Mouse (Mus musculus): Measurements from ENCODE around the gene Atxn1. TPM values are rescaled to one million over a fixed set of nuclear protein-coding genes. Genes with fewer than 3 reads are reported as not detected.

The Atxn1 gene
- polyA plus RNA-seq, 1 experiment from 2014 or later: 5.3 TPM

DNA sequence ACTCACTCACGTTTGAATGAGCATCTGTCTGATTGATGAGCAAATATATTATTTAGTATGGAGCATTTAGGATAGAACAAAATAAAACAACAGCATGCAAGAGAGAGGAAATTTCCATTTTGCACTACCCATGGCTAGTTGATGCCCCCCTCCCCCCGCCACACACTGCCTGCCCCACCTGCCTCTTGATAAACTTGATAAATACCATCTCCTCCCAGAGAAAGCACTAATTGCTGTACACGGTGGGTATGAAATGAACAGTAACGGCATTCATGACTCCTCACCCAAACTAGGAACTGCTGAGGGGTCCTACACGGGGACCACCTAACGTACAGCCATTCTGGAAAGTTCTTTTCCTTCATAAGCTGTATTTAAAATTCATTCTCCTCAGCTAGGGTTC is 111.1 kb downstream of the Atxn1 start:
- no peak overlapping the region for H3K4me2 ChIP-seq (ENCODE audit: low read depth, low read length)
- no peak overlapping the region for H3K9ac ChIP-seq (ENCODE audit: low read depth, low read length)
- no peaks in the 10 kb centered on the region for H3K9me3 ChIP-seq (ENCODE audit: control insufficient read depth, low read length)
- no peaks in the 10 kb centered on the region for H3K4me1 ChIP-seq (ENCODE audit: control insufficient read depth, insufficient read depth, low read length)
- 72% methylated on average over 6 of the region's 6 CpGs for WGBS
- no peak overlapping the region for H3K27ac ChIP-seq (ENCODE audit: low read length)
- no peaks in the 10 kb centered on the region for H3K36me3 ChIP-seq (ENCODE audit: control insufficient read depth, insufficient read depth, low read length)
- no peaks in the 10 kb centered on the region for H3K27me3 ChIP-seq (replicated peaks; ENCODE audit: control insufficient read depth, insufficient read depth, low read length)
- H3K4me3 ChIP-seq (ENCODE audit: low read length): no peak overlapping the region
- no peak for ATAC-seq

DNA sequence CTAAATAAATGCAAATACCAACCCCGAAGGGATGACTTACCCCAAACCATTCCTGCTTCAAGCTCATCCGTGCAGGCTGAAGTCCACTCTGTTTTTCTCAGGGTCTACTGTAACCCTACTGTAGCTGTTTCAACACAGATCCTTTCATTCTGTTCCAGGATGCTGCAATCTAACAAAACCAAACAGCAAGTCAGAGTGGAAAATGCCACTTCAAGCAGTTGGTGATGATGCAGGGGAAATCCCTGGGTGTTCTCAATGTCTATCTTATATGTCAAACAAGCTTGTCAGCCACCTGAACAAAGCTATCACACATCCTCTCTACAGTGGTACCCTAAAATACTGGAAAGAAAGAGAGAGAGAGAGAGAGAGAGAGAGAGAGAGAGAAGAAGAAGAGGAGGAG is 112.5 kb downstream of the Atxn1 start:
- WGBS: 57% methylated on average over 2 of the region's 2 CpGs
- no peak overlapping the region for H3K9ac ChIP-seq (ENCODE audit: low read depth, low read length)
- H3K27ac ChIP-seq (ENCODE audit: low read length): no peak overlapping the region
- H3K36me3 ChIP-seq (ENCODE audit: control insufficient read depth, insufficient read depth, low read length): no peaks in the 10 kb centered on the region
- no peak for ATAC-seq
- H3K4me1 ChIP-seq (ENCODE audit: control insufficient read depth, insufficient read depth, low read length): no peaks in the 10 kb centered on the region
- H3K27me3 ChIP-seq (replicated peaks; ENCODE audit: control insufficient read depth, insufficient read depth, low read length): no peaks in the 10 kb centered on the region
- no peak overlapping the region for H3K4me2 ChIP-seq (ENCODE audit: low read depth, low read length)
- no peak overlapping the region for H3K4me3 ChIP-seq (ENCODE audit: low read length)
- H3K9me3 ChIP-seq (ENCODE audit: control insufficient read depth, low read length): no peaks in the 10 kb centered on the region

DNA sequence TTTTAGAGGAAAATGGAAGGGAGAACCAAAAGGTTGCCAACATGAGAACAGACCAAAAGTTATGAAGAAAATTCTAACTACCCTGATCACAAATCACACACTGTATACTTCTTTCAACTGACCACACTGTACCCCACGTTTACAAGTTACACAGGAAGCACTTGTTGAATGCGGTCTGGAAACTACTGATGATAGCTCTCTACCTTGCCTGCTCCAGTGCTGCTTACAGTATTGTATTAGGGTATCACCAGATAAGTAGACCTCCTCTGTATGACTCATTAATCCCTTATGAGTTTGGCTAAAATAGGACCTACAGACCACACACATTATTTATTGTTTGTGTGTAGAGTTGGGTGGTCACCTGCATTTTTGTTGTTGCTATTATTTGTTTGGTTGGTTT is 113.1 kb downstream of the Atxn1 start:
- 78% methylated on average over 2 of the region's 2 CpGs for WGBS

DNA sequence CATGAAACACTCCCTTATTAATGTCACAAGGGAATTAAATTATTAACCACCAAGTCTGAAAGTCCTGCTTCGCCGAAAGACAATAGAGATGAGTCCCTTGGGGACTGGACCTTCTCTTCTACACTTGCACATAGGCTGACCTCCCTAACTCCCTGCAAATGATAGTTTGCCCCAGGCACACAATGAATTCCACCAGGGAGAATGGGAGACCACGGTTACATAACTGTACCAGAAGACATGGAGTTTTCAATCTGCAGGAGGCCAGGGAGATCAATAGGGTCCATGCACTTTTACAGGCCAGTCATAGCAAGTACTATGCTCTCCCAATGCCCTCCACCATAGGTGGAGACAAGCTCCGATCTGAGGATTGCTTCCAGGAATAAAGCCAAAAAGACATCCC is 113.7 kb downstream of the Atxn1 start:
- no peak for ATAC-seq
- H3K9ac ChIP-seq (ENCODE audit: low read depth, low read length): no peak overlapping the region
- H3K27me3 ChIP-seq (replicated peaks; ENCODE audit: control insufficient read depth, insufficient read depth, low read length): no peaks in the 10 kb centered on the region
- H3K4me1 ChIP-seq (ENCODE audit: control insufficient read depth, insufficient read depth, low read length): no peaks in the 10 kb centered on the region
- no peak overlapping the region for H3K4me3 ChIP-seq (ENCODE audit: low read length)
- no peak overlapping the region for H3K4me2 ChIP-seq (ENCODE audit: low read depth, low read length)
- 80% methylated on average over 4 of the region's 4 CpGs for WGBS
- H3K36me3 ChIP-seq (ENCODE audit: control insufficient read depth, insufficient read depth, low read length): no peaks in the 10 kb centered on the region
- no peaks in the 10 kb centered on the region for H3K9me3 ChIP-seq (ENCODE audit: control insufficient read depth, low read length)
- H3K27ac ChIP-seq (ENCODE audit: low read length): no peak overlapping the region

More for the DNA sequence above, 113.1 kb downstream of the Atxn1 start:
- H3K4me1 ChIP-seq (ENCODE audit: control insufficient read depth, insufficient read depth, low read length): no peaks in the 10 kb centered on the region
- H3K4me3 ChIP-seq (ENCODE audit: low read length): no peak overlapping the region
- H3K27ac ChIP-seq (ENCODE audit: low read length): no peak overlapping the region
- no peaks in the 10 kb centered on the region for H3K36me3 ChIP-seq (ENCODE audit: control insufficient read depth, insufficient read depth, low read length)
- no peak for ATAC-seq
- no peaks in the 10 kb centered on the region for H3K27me3 ChIP-seq (replicated peaks; ENCODE audit: control insufficient read depth, insufficient read depth, low read length)
- no peaks in the 10 kb centered on the region for H3K9me3 ChIP-seq (ENCODE audit: control insufficient read depth, low read length)
- no peak overlapping the region for H3K4me2 ChIP-seq (ENCODE audit: low read depth, low read length)
- no peak overlapping the region for H3K9ac ChIP-seq (ENCODE audit: low read depth, low read length)

DNA sequence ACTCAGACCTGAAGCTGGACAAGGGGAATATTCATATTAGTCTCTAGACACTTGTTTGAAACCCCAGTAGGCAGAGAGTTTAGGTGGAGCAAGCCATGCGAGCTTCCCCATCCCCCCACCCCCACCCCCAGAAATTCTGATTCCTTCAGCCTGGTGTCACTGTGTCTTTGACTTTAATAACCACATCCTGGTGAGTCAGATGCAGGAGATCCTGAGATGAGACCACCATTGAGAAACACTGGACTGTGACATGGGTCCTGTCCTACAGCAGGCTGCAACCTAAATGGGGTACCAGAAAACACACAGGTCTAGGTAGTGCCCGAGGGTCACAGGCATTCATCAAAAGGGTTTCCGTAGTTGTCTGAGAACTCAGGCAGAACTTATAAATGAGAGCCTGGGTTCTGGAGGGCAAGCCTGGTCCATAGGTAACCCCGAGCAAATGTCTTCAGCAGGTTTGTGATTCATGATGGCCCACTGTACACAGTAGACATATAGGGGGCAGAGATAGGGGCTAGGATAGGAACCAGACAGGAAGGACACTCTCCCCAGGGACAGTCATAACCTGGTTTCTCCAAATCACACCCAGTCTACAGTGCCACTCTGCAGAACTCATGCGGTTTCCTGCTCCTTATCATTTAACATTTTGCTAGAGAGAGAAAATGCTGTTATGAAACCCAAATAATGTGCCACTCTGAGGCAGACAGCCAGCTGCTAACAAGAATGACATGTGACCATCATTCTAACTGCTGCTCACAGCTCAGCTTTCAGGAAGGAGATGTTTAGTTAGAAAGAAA is 114.4 kb downstream of the Atxn1 start:
- Histone ChIP-seq H3K4me3 (ENCODE audit: low read length) (no peak overlapping the region), H3K4me1 (ENCODE audit: control insufficient read depth, insufficient read depth, low read length) (no peaks in the 10 kb centered on the region), H3K36me3 (ENCODE audit: control insufficient read depth, insufficient read depth, low read length) (no peaks in the 10 kb centered on the region), H3K27me3 (replicated peaks; ENCODE audit: control insufficient read depth, insufficient read depth, low read length) (no peaks in the 10 kb centered on the region), H3K27ac (ENCODE audit: low read length) (no peak overlapping the region), H3K9ac (ENCODE audit: low read depth, low read length) (no peak overlapping the region), H3K4me2 (ENCODE audit: low read depth, low read length) (no peak overlapping the region), H3K9me3 (ENCODE audit: control insufficient read depth, low read length) (no peaks in the 10 kb centered on the region)
- 81% methylated on average over 5 of the region's 5 CpGs for WGBS
- ATAC-seq: no peak

DNA sequence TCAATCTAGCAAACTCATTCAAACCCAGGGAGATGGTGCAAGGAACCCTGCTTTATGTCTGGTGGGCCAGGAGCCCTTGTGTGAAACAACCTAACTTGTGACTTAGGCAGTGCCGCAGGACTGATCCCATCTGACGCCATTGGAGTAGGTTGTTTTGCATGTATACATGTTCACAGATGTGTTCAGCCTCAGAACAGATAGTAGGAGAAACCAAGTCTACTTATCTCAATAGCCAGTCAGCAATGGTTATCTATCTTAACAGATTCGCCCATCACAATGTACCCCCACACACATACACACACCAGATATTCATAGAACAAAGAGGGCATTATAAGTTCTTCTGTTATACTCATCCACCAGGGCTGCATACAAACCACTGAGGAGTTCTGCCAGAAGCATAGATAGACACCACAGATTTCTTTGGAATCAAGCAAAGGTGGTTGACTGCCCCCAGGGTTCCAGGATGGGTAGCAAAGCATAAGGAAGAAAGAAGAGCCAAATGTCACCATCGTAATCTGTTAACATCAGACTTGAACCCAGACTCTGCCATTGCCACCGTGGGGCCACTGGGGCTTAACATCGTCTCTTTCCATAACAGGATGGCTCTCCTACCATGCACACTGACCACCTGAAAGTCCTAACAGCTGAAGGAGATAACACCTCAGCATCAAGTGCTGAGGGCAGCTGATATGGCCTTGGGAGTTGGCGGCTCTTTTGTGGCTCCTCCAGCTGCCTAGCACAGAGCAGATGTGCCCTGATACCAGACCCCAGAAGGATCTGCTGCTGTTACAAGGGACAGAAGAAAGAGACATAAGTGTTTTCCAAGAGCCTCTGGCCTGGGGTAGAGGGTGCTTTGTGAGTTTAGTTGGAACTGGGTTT is 115.4 kb downstream of the Atxn1 start:
- no peaks in the 10 kb centered on the region for H3K9me3 ChIP-seq (ENCODE audit: control insufficient read depth, low read length)
- no peak overlapping the region for H3K9ac ChIP-seq (ENCODE audit: low read depth, low read length)
- ATAC-seq: 0 out of 2 replicates have a peak, but pooled peaks have one; percentile 50
- H3K36me3 ChIP-seq (ENCODE audit: control insufficient read depth, insufficient read depth, low read length): no peaks in the 10 kb centered on the region
- no peaks in the 10 kb centered on the region for H3K27me3 ChIP-seq (replicated peaks; ENCODE audit: control insufficient read depth, insufficient read depth, low read length)
- WGBS: 93% methylated on average over 7 of the region's 7 CpGs
- no peak overlapping the region for H3K4me2 ChIP-seq (ENCODE audit: low read depth, low read length)
- no peaks in the 10 kb centered on the region for H3K4me1 ChIP-seq (ENCODE audit: control insufficient read depth, insufficient read depth, low read length)
- H3K4me3 ChIP-seq (ENCODE audit: low read length): no peak overlapping the region
- H3K27ac ChIP-seq (ENCODE audit: low read length): no peak overlapping the region

DNA sequence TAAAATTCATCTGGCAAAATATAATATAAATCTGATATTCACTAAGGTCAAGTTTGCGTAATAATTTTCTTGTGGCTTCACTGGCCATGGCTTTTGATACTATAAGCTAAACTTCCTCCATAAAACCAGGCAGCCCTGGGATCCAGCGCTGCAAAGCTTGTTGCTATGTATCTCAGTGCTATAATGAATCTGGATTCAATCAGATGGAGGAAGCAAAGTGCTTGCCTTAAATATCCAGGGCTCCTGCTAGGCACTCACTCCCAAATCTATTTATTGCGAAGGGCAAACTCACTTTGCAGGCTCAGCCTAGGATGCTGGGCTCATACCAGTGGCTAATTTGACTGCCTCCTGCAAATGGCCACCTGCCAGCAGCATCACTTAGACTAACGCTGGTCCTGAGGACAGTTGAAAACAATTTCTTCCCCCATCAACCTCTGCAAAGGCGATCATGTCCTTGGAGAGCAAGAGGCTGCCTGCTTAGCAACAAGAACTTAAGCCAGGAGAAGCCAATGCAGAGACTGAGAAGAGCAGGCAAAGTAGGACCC is 122.2 kb downstream of the Atxn1 start:
- Histone ChIP-seq H3K4me2 (ENCODE audit: low read depth, low read length) (no peak overlapping the region), H3K4me3 (ENCODE audit: low read length) (no peak overlapping the region), H3K9me3 (ENCODE audit: control insufficient read depth, low read length) (no peaks in the 10 kb centered on the region), H3K9ac (ENCODE audit: low read depth, low read length) (no peak overlapping the region), H3K27me3 (replicated peaks; ENCODE audit: control insufficient read depth, insufficient read depth, low read length) (no peaks in the 10 kb centered on the region), H3K4me1 (ENCODE audit: control insufficient read depth, insufficient read depth, low read length) (no peaks in the 10 kb centered on the region), H3K27ac (ENCODE audit: low read length) (no peak overlapping the region), H3K36me3 (ENCODE audit: control insufficient read depth, insufficient read depth, low read length) (no peaks in the 10 kb centered on the region)
- no peak for ATAC-seq
- WGBS: 75% methylated on average over 5 of the region's 5 CpGs

DNA sequence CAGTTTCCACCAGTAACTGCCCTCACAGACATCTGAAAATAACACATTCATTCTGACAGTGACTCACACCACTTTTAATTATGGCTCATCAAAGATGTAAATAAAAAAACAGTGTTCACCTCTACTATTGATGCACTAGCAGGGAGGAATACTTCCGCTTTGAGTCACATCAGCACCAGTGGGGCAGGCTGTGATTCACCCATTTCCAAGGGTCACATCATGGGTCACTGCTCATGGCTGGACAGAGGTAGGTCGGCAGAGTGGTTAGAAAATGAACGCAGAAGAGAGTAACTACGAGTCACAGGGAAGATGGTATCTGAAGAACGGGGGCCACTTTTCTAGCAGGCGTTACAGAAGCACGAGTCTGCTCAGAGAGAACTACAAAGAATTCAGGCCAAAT is 124.9 kb downstream of the Atxn1 start:
- no peak overlapping the region for H3K27ac ChIP-seq (ENCODE audit: low read length)
- H3K36me3 ChIP-seq (ENCODE audit: control insufficient read depth, insufficient read depth, low read length): no peaks in the 10 kb centered on the region
- H3K4me3 ChIP-seq (ENCODE audit: low read length): no peak overlapping the region
- WGBS: 84% methylated on average over 7 of the region's 7 CpGs
- no peaks in the 10 kb centered on the region for H3K4me1 ChIP-seq (ENCODE audit: control insufficient read depth, insufficient read depth, low read length)
- H3K9me3 ChIP-seq (ENCODE audit: control insufficient read depth, low read length): no peaks in the 10 kb centered on the region
- no peaks in the 10 kb centered on the region for H3K27me3 ChIP-seq (replicated peaks; ENCODE audit: control insufficient read depth, insufficient read depth, low read length)
- no peak overlapping the region for H3K4me2 ChIP-seq (ENCODE audit: low read depth, low read length)
- H3K9ac ChIP-seq (ENCODE audit: low read depth, low read length): no peak overlapping the region
- no peak for ATAC-seq

DNA sequence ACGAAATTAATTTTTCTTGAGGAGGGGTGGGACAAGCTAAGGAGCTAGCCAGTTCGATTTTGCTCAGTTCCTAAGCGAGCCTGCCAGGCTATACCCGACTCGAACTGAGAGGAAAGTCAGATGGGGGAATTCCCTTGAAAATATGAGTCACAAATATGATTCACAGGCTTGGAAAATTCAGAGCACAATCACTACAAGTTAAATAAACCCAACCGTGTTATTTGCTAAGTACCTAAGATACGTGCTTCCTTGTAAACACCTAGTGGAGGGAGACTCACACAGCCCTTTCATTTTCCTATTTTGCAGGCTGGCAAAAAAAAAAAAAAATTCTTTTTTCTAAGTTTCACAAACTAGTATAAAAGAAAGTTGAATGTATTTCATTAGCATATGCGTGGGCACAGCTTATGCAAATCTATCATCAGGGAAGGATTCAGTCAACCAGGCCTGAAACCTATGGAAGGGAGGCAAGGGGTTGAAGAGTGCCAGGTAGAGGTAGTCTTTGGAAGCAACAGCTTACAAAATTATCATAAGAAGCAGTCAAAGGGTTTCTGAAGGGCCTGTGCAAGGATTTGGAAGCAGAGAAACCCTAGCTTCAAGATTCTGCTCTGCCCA is 127.1 kb downstream of the Atxn1 start:
- Histone ChIP-seq H3K27ac (ENCODE audit: low read length) (no peak overlapping the region), H3K4me2 (ENCODE audit: low read depth, low read length) (no peak overlapping the region), H3K4me3 (ENCODE audit: low read length) (no peak overlapping the region), H3K36me3 (ENCODE audit: control insufficient read depth, insufficient read depth, low read length) (no peaks in the 10 kb centered on the region), H3K9ac (ENCODE audit: low read depth, low read length) (no peak overlapping the region), H3K9me3 (ENCODE audit: control insufficient read depth, low read length) (0 out of 2 replicates have a peak, but pooled peaks cover 3% of the 10 kb centered on the region), H3K4me1 (ENCODE audit: control insufficient read depth, insufficient read depth, low read length) (no peaks in the 10 kb centered on the region), H3K27me3 (replicated peaks; ENCODE audit: control insufficient read depth, insufficient read depth, low read length) (no peaks in the 10 kb centered on the region)
- 77% methylated on average over 8 of the region's 8 CpGs for WGBS
- no peak for ATAC-seq
